Mouse (Mus musculus) small intestine, adult 2 months (tissue): ENCODE measurements around the gene Shcbp1. TPM values are rescaled to one million over a fixed set of nuclear protein-coding genes. Genes with fewer than 3 reads are reported as not detected.
"Not testable (repeated sequence)": the region's sequence is repeated elsewhere in the genome, so short reads cannot be mapped to it uniquely, and the experiment has no call there.

Source experiments
- H3K27ac ChIP-seq: fragments of 200-500 bp; 2 replicates; pipeline ENCODE4 v1.5.1; 2012; ENCODE audit warnings: low read depth, low read length, control low read depth, inconsistent platforms; ENCODE audit not compliant: insufficient read depth
- H3K27me3 ChIP-seq: fragments of 200-500 bp; 2 replicates; pipeline ENCODE4 v1.6.1; 2012; ENCODE audit warnings: mild to moderate bottlenecking, moderate library complexity, low read length, inconsistent platforms; ENCODE audit not compliant: control insufficient read depth, insufficient read depth
- H3K36me3 ChIP-seq: fragments of 200-500 bp; 2 replicates; pipeline ENCODE4 v1.6.1; 2012; ENCODE audit warnings: mild to moderate bottlenecking, low read length, control low read depth, inconsistent platforms; ENCODE audit not compliant: control insufficient read depth, insufficient read depth
- H3K4me1 ChIP-seq: fragments of 200-500 bp; 2 replicates; pipeline ENCODE4 v1.6.1; 2012; ENCODE audit warnings: low read length, inconsistent platforms, mixed read lengths; ENCODE audit not compliant: control insufficient read depth, insufficient read depth, insufficient read length
- H3K4me3 ChIP-seq: fragments of 200-500 bp; 2 replicates; pipeline ENCODE4 v1.5.1; 2012; ENCODE audit warnings: low read depth, mild to moderate bottlenecking, control low read depth, inconsistent platforms, low read length, moderate library complexity
- CTCF ChIP-seq: fragments of 200-500 bp; IDR thresholded peaks from 2 replicates; pipeline ENCODE4 v1.5.1; 2012; ENCODE audit warnings: low read depth, mild to moderate bottlenecking, control low read depth, inconsistent platforms, low read length, moderate library complexity, mixed read lengths; ENCODE audit not compliant: insufficient replicate concordance, insufficient read length; ENCODE audit errors: extremely low read depth
- POLR2A ChIP-seq: fragments of 200-500 bp; IDR thresholded peaks from 2 replicates; pipeline ENCODE4 v1.6.1; 2012; ENCODE audit warnings: low read depth, mild to moderate bottlenecking, control low read depth, inconsistent platforms, low read length, moderate library complexity
- WGBS: fragments of 180-500 bp; shearing (Covaris S2); methylation state at CpG from one replicate; pipeline ENCODE4 v1.1.7; 2018; 5-methylcytosine and 5-hydroxymethylcytosine counted together
- polyA plus RNA-seq: library from polyadenylated mRNA; depleted of rRNA; stranded (reverse); fragments of >200 nt; gene quantifications from 2 replicates; pipeline ENCODE4 v1.2.3, GENCODE M21; 2012; rRNA removed

The Shcbp1 gene
- 0.06 and 0.23 TPM in 2 replicates for polyA plus RNA-seq

DNA sequence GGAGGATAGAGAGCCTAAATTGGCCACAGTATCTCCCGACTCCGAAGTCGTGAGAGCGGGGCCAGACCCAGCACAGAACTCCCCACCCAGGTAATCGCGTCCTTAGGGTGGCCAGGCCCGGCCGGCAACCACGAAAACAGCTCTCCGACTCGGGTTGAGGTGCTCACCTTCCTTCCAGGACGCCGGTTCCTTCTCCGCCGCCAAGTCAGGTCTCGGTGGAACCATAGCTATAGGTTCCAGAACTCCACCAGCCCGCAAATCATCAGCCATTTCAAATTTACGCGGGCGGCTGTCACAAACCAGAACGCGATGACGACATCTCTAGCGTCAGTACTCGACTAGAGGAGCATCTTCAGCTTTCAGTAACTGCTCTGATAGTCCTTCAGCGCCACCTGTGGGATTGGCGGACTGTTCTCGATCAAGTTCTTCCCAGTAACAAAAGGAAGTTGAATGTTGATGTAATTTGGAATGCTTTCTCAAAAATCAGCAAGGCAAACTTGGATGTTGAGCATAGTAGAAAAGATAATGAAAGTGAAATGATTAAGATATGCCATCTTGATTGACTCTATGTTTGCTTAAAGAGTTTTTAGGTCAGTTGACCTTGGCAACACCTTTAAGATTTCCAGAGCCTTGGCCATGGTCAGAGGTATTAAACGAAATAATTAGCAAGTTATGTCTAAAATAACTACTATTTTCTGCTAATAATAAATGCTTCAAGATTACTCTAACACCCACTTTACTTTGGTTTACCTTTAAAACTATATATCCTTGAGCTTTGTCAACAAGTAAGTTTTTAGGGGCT, at the start of gene Shcbp1:
Shcbp1 (minus strand) TSS at position 314 of the 802 bp plus-strand sequence.
- H3K4me1 ChIP-seq = peaks cover 7% of the 10 kb centered on the region
- no peaks in the 10 kb centered on the region for H3K27me3 ChIP-seq
- peak within 1 kb of the TSS; percentile 86 for H3K4me3 ChIP-seq
- 2% methylated on average over 29 of the region's 29 CpGs for WGBS
- no peaks in the 10 kb centered on the region for H3K36me3 ChIP-seq
- H3K27ac ChIP-seq = no peak within 1 kb of the TSS
- TF ChIP-seq POLR2A (no peak), CTCF (peak; percentile 65; the same call in 1 of the 2 replicates)

DNA sequence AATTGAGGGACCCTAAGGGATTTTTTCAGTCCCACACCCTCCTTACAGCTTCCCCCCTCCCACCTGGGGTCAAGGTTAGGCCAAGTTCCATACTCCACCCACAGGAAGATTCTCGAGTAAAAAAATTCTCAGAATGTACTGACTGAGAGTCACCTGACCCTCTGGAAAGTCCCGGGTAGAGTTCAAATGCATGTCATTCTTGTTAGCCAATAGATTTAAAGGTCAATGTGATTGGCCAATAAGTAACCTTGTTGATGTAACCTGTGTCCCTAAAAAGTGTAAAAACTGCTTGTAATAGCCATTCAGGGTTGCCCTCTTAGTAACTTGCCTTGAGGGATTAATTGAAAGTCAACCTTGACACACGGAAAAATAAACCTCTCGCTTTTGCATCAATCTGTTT, 29.5 kb upstream of the Shcbp1 start:
- H3K4me1 ChIP-seq = no peaks in the 10 kb centered on the region
- no peaks in the 10 kb centered on the region for H3K27me3 ChIP-seq
- no peak overlapping the region for H3K4me3 ChIP-seq
- WGBS = 82% methylated on average over 4 of the region's 4 CpGs
- no peaks in the 10 kb centered on the region for H3K36me3 ChIP-seq
- no peak for TF ChIP-seq CTCF
- TF ChIP-seq POLR2A = no peak
- no peak overlapping the region for H3K27ac ChIP-seq

DNA sequence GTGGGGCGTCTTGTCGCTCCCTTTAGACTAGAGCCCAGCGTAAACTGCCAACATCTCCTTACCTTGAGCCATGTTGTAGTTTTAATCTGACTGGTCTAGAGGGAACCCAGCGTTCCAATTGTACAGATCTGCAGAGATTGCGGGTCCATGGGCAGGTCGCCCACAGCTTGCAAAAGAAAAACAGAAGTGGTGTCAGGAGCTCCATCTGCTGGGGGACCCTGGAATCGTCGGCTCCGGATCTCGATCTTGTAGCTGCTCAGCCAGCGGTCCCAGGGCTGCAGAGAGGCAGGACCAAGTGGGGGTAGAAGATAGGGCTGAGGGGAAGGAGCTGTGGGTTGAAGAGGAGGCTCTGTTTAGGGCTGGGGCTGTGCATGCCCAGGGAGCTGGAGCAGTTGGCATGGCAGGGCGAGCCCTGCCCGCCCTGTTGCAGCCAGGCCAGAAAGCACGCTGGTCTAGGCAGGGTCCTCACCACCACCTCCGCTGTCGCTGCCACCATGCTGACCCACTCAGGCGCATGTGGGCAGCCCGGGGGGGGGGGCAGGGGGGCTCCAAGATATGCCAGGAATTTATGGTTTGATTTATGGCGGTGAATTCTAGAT, 21.3 kb upstream of the Shcbp1 start:
- whole genome bisulfite sequencing = 64% methylated on average over 19 of the region's 19 CpGs
- no peaks in the 10 kb centered on the region for H3K4me1 ChIP-seq
- H3K27ac ChIP-seq = no peak overlapping the region
- TF ChIP-seq CTCF (peak; percentile 61; the same call in 1 of the 2 replicates), POLR2A (no peak)
- H3K4me3 ChIP-seq = no peak overlapping the region
- H3K36me3 ChIP-seq = no peaks in the 10 kb centered on the region
- no peaks in the 10 kb centered on the region for H3K27me3 ChIP-seq

DNA sequence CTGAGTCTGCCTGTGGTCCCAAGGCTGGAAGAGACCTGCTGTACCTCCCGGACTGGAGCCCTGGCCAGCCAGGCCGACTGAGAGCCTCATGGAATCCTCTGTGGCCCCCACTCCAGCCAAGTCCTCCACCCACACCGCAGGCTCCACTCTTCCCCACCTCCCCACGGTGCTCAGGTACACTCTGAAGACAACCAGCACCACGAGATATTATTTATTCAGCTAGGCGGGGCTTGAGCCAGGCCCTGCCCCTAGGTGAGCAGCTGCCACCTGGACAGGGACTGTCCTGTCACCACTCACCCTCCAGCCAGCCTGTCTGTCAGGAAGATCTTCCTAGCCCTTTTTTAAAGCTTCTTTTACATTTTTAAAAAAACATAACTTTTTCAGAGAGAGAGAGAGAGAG, 1.1 kb downstream of the Shcbp1 start:
- H3K36me3 ChIP-seq = no peaks in the 10 kb centered on the region
- WGBS = 38% methylated on average over 6 of the region's 6 CpGs
- peaks cover 7% of the 10 kb centered on the region for H3K4me1 ChIP-seq
- H3K27me3 ChIP-seq = no peaks in the 10 kb centered on the region
- TF ChIP-seq POLR2A = no peak
- no peak for TF ChIP-seq CTCF
- peak overlapping the region; percentile 30 for H3K4me3 ChIP-seq
- H3K27ac ChIP-seq = no peak overlapping the region

DNA sequence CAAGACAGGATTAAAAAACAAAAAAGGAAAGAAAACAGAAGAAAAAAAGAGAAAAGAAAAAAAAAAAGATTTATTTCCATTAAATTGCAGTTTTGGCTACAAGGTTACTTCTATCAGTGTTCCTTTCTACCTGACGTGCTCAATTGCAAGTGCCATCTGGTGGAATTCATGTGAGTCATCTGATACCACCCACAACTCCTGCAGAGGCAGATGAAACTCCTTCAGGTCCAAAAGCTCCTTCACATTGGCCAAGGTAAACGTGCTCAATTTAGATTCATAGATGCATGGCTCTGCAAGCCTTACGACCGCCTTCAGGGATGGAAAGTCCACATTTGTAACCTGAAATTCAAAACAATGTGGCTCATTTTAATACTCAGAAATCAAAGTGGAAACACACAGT, 14.6 kb downstream of the Shcbp1 start:
- Histone ChIP-seq H3K27me3 (no peaks in the 10 kb centered on the region), H3K4me1 (no peaks in the 10 kb centered on the region), H3K36me3 (no peaks in the 10 kb centered on the region), H3K4me3 (no peak overlapping the region), H3K27ac (no peak overlapping the region)
- 91% methylated on average over 4 of the region's 4 CpGs for WGBS
- TF ChIP-seq POLR2A (no peak), CTCF (no peak)

DNA sequence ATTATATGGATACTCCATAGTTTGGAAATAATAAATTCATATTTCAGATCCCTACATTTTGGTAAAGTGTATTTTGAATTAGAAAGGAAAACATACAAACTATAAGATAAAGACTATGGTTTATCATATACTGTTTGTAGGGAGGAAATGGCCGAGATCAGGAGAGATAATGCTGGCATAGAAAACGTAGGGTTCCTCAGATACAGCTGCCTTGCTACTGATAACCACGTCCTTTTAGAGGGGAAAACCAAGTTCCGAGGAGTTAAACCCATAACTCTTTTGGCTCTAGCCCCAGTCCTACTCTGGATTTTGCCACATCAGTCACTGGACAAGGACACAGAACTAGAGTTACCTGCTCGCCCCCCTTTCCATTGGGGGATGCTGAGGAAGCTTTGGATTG, 26.3 kb downstream of the Shcbp1 start:
- TF ChIP-seq CTCF (no peak), POLR2A (no peak)
- Histone ChIP-seq H3K27me3 (no peaks in the 10 kb centered on the region), H3K4me3 (no peak overlapping the region), H3K27ac (no peak overlapping the region), H3K36me3 (peaks cover 5% of the 10 kb centered on the region; the same call in 1 of the 2 replicates), H3K4me1 (no peaks in the 10 kb centered on the region)
- 83% methylated on average over 5 of the region's 5 CpGs for WGBS

DNA sequence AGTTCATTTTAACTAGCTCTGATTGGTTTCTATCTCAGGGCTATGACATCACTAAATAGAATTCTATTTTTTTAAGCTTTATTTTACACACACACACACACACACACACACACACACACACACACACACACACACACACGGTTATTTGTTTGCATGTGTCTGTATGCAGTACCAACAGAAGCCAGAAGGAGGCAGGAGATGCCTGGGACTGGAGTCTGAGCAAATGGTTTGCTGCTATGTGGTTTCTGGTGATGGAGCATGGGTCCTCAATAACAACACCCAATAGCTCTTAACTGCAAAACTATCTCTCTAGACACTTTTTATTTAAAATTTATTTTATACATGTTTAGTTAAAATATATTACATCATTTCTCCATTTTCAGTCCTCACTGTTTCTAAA, 48.4 kb downstream of the Shcbp1 start:
- Histone ChIP-seq H3K36me3 (0 out of 2 replicates have a peak, but pooled peaks cover 1% of the 10 kb centered on the region), H3K27ac (no peak overlapping the region), H3K4me1 (no peaks in the 10 kb centered on the region), H3K27me3 (no peaks in the 10 kb centered on the region; the same call in 1 of the 2 replicates), H3K4me3 (no peak overlapping the region)
- WGBS = 74% methylated on average over 1 of the region's 1 CpGs
- TF ChIP-seq POLR2A (no peak), CTCF (no peak)

DNA sequence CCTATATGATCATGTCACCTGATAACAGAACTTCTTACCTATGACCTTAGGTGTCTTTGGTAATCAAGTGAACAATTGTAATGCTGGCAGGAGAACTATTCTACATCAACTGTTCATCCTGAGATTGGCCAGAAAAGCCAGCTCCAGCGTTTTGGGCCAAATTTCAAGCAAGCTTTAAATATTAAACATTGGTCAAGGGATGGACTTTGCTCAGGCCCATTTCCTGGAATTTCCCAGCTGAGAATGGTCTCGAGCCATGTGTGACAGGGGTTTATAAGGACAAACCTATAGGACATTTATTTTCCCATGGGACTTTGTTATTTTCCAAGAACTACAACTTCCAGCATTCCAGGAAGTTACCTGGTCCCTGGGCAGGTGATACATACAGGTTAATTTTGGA, 63.8 kb downstream of the Shcbp1 start:
- Histone ChIP-seq H3K27ac (no peak overlapping the region), H3K36me3 (no peaks in the 10 kb centered on the region), H3K4me3 (no peak overlapping the region), H3K4me1 (no peaks in the 10 kb centered on the region), H3K27me3 (no peaks in the 10 kb centered on the region)
- TF ChIP-seq CTCF (no peak), POLR2A (no peak)
- WGBS = 48% methylated on average over 2 of the region's 2 CpGs

DNA sequence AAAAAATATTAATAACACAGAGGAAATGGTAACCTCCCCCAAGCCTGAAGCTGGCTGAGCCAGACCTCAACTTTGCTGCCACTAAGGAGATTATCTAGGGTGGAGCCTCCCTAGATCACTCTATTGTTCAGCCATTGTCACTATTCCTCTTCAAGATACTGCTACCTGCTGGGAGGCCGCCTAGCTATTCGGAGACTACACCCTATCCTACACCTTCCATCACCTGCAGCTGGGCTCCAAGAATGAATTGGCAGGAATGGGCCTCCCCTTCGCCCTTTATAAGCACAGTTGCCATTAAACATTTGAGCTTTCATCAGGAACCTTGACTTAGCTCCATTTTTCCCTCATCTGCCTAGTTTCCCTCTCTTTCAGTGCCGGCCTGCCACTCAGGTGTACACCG, 71.0 kb downstream of the Shcbp1 start:
- 66% methylated on average over 5 of the region's 5 CpGs for WGBS
- not testable (repeated sequence) for H3K4me1 ChIP-seq, H3K27ac ChIP-seq, H3K4me3 ChIP-seq, H3K36me3 ChIP-seq, H3K27me3 ChIP-seq

DNA sequence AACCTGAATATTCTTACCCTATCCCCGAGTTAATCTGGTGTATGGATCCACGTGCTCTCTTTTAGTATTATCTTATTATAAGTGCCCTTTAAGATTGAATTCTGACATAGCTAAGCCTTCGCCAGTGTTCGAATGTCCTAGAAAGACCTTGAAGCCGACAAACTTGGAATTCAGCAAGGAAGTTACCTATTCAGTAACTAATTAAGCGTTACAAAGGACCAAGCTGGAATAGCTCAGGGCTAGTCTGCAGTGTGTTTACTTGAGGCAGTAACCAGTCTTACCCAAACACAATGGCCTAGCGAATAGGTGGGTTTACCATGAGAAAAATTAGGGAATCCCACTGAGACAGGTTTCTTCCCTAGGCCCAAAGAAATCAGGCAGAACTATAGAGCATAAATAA, 71.5 kb downstream of the Shcbp1 start:
- H3K4me1 ChIP-seq, H3K27me3 ChIP-seq, H3K36me3 ChIP-seq, H3K4me3 ChIP-seq, H3K27ac ChIP-seq: not testable (repeated sequence)
- 71% methylated on average over 7 of the region's 7 CpGs for WGBS
